Mouse (Mus musculus) cerebellum, adult 2 months (tissue): ENCODE measurements around the gene Tbck. TPM values are rescaled to one million over a fixed set of nuclear protein-coding genes. Genes with fewer than 3 reads are reported as not detected.
A peak's percentile ranks its signal among the peaks of the same experiment; 100 is the strongest.

Experiments used
- DNase-seq, 2 experiments: peaks; one replicate each; pipeline ENCODE4 v3.0.0; 2021
- H3K27ac ChIP-seq: fragments of 200-500 bp; 2 replicates; pipeline ENCODE4 v1.5.1; 2012; ENCODE audit warnings: low read length, control low read depth, inconsistent platforms; ENCODE audit not compliant: insufficient read depth
- H3K27me3 ChIP-seq: fragments of 200-500 bp; 2 replicates; pipeline ENCODE4 v1.6.1; 2012; ENCODE audit warnings: inconsistent platforms, mild to moderate bottlenecking, low read length, moderate library complexity; ENCODE audit not compliant: control insufficient read depth, insufficient read depth
- H3K4me1 ChIP-seq: fragments of 200-500 bp; 2 replicates; pipeline ENCODE4 v1.6.1; 2011; ENCODE audit warnings: low read length; ENCODE audit not compliant: control insufficient read depth, insufficient read depth
- H3K4me3 ChIP-seq: fragments of 200-500 bp; replicated peaks from 2 replicates; pipeline ENCODE3; 2011; ENCODE audit warnings: mild to moderate bottlenecking, low read depth, low read length, control low read depth; ENCODE audit not compliant: insufficient read depth
- CTCF ChIP-seq: fragments of 200-500 bp; IDR thresholded peaks from 2 replicates; pipeline ENCODE4 v1.5.1; 2011; ENCODE audit warnings: low read depth, mild to moderate bottlenecking, control low read depth, low read length, moderate library complexity, borderline replicate concordance; ENCODE audit not compliant: insufficient read depth
- POLR2A ChIP-seq: fragments of 200-500 bp; IDR thresholded peaks from 2 replicates; pipeline ENCODE4 v1.6.1; 2011; ENCODE audit warnings: low read length, control low read depth, borderline replicate concordance; ENCODE audit not compliant: insufficient read depth
- WGBS: fragments of 180-500 bp; shearing (Covaris S2); methylation state at CpG from one replicate; pipeline ENCODE4 v1.1.7; 2018; 5-methylcytosine and 5-hydroxymethylcytosine counted together
- polyA plus RNA-seq: library from polyadenylated mRNA; depleted of rRNA; stranded (reverse); fragments of >200 nt; gene quantifications from 2 replicates; pipeline ENCODE4 v1.2.3, GENCODE M21; 2012

The Tbck gene
- polyA plus RNA-seq, 1 experiment, result 8.6 TPM

DNA sequence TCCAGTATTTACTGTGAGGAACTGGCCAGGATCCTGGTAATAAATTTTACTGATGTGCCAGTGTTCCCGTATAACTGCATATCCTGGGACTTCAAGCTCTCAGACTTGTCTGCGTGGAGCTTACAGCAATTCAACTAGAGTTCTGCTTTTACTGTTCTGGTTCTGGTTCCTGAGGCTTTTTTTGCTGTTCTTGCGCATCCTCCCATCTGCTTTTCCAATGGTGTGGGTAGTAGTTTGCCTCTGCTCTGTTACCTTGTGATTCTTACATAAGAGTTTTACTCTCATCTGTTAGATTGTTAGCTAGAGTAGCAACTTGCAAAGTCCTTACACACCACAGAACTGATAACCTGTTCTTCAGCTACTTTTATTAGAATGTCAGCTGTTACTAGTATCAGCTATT lies 40.4 kb downstream of the Tbck start:
- 96% methylated on average over 3 of the region's 3 CpGs for WGBS
- Histone ChIP-seq H3K4me3 (no peak overlapping the region), H3K27ac (no peak overlapping the region), H3K4me1 (no peaks in the 10 kb centered on the region), H3K27me3 (no peaks in the 10 kb centered on the region)
- TF ChIP-seq POLR2A (no peak), CTCF (no peak)
- DNase-seq, result no peak

DNA sequence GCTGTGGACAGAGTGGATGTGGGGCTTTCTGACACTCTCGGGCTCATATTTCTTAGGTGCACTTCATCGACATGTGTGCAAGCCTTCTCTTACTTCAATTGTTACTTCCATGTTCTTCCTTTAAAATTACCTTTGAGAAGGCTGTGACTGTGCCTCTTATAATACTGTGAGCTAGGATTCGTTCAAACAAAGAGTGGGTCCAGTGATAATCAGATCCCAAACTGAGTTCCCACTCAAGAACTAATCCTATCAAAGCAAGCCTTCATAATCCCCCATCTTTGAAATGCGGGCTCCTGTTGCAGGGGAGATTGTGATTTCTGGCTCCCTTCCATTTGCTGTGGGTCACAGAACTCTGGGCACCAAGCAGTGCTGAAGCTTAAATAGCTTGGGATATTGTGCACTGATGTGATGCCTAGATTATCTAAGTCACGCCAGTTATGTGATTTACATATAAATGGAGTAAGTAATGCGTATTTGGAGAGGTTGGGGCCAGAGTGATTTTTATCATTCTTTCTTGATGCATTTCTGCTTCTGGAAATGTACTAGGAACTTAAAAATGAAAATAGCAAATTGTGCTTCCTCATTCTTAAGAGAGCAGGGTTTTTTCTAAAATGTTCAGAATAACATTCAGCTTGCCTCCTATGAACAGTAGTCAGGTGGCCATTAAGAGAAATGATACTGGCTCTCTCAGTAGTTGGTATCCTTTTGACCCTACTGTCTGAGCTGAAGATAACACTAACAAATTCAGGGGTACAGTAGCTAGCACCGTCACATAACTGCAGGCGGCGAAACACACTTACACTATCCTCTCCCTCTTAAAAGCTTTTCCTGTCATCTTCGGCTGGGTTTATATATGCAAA lies 60.6 kb downstream of the Tbck start:
- TF ChIP-seq POLR2A (no peak), CTCF (no peak)
- WGBS, result 57% methylated on average over 10 of the region's 10 CpGs
- Histone ChIP-seq H3K27me3 (no peaks in the 10 kb centered on the region), H3K4me3 (no peak overlapping the region), H3K4me1 (no peaks in the 10 kb centered on the region), H3K27ac (no peak overlapping the region)
- no peak for DNase-seq

DNA sequence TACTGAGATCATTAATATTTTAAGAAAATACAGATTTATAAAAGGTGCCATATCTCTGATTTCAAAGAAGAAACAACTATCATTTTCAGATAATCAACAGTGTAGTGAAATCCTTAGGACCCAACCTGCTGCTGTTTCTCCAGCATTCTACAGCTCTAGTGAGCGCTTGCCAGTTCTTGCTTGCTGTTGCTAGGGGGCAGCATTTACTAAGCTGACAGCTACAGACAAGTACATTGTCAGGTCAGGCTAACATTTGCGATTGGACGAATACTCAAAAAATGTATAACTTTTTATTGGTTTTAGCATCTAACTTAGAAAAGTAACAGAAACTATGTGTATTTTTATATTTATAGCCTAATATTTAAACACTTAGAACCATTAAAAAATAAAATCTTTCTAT lies 63.1 kb downstream of the Tbck start:
- H3K27me3 ChIP-seq, result no peaks in the 10 kb centered on the region
- TF ChIP-seq POLR2A (no peak), CTCF (peak; percentile 57; the same call in 1 of the 2 replicates)
- H3K4me1 ChIP-seq, result no peaks in the 10 kb centered on the region
- peak in 1 of 2 experiments; percentile 40 for DNase-seq
- no peak overlapping the region for H3K27ac ChIP-seq
- H3K4me3 ChIP-seq, result no peak overlapping the region
- 21% methylated on average over 3 of the region's 3 CpGs for WGBS

DNA sequence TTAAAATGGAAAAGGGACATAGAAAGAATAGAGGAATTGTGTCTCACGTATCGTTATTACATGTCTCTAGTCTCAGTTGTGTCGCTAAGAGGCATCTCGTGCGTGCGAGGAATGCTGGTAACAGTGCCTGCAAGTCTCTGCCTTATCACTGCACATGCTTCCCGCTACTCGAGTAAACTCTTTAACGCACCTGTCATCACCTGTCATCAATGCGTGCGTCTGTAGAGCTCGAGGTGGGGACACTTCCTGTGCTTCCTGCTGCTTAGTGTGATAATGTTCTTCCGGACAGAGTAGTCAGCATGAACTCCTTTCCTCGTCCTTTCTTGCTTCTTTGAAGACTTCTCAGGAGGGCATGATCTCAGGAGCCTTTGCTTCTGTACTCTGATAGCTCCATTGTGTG lies 63.8 kb downstream of the Tbck start:
- TF ChIP-seq CTCF, result no peak
- TF ChIP-seq POLR2A, result no peak
- Histone ChIP-seq H3K27me3 (no peaks in the 10 kb centered on the region), H3K4me1 (no peaks in the 10 kb centered on the region), H3K4me3 (no peak overlapping the region), H3K27ac (no peak overlapping the region)
- DNase-seq, result no peak
- 83% methylated on average over 14 of the region's 14 CpGs for WGBS

DNA sequence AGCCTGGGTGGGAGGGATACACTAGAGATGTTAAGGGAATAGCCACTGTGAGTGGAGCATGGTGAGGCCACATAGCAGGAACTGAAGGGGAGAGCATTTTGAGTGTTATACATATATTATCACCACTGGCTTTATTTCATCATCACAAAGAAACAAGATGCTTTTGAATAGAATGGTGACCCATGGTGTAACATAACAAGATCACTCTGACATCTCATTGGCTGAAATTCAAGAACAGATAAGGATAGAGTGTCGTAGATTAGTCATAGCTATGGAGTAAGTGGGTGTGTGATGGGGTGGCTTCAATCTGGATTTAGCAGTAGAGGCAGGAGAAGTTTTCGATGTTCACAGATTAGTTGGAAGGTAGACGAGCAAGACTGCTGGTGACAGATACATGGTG lies 64.8 kb downstream of the Tbck start:
- 85% methylated on average over 3 of the region's 3 CpGs for WGBS
- DNase-seq, result no peak
- no peaks in the 10 kb centered on the region for H3K27me3 ChIP-seq
- TF ChIP-seq CTCF (no peak), POLR2A (no peak)
- no peak overlapping the region for H3K27ac ChIP-seq
- no peak overlapping the region for H3K4me3 ChIP-seq
- H3K4me1 ChIP-seq, result no peaks in the 10 kb centered on the region

DNA sequence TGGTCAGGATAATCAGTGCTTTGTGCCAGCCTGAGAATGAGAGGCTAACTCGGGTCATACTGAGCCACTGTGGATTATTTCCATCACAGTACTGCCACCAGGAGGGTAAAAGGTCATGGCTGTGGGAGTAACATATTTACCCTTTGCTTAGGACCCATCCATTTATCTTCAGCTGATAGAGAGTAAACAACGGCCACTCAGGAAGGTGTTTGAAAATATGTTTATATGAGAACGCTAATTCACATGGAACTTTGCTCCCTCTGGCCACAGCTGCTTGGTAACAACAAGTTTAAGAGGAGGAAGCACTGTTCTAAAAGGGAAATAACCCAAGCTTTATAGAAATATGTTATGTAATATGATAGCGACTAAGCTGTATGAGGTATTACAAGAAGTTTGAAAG lies 68.8 kb downstream of the Tbck start:
- H3K4me1 ChIP-seq, result no peaks in the 10 kb centered on the region
- TF ChIP-seq POLR2A, result no peak
- no peak for TF ChIP-seq CTCF
- whole genome bisulfite sequencing, result 86% methylated on average over 4 of the region's 4 CpGs
- H3K27me3 ChIP-seq, result no peaks in the 10 kb centered on the region
- H3K4me3 ChIP-seq, result no peak overlapping the region
- no peak overlapping the region for H3K27ac ChIP-seq
- DNase-seq, result no peak

DNA sequence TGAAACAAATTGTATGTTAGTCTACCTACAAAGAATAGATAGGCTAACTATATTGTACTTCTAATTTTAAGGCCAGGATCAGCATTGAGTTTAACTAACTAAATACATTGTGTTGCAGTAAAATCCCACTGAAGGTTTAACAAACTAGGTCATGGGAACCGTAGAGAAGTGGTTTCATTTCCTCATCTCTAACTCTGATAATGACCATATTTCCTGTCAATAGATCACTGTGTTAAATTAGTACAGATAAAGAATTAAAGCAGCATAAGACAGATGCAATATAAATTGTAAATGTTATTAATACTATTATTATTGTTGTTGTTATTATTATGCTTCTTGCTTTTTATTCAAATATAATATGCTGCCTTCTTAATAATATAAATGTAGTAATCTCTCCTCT lies 72.3 kb downstream of the Tbck start:
- 91% methylated on average over 1 of the region's 1 CpGs for WGBS
- no peak for TF ChIP-seq POLR2A
- TF ChIP-seq CTCF, result no peak

DNA sequence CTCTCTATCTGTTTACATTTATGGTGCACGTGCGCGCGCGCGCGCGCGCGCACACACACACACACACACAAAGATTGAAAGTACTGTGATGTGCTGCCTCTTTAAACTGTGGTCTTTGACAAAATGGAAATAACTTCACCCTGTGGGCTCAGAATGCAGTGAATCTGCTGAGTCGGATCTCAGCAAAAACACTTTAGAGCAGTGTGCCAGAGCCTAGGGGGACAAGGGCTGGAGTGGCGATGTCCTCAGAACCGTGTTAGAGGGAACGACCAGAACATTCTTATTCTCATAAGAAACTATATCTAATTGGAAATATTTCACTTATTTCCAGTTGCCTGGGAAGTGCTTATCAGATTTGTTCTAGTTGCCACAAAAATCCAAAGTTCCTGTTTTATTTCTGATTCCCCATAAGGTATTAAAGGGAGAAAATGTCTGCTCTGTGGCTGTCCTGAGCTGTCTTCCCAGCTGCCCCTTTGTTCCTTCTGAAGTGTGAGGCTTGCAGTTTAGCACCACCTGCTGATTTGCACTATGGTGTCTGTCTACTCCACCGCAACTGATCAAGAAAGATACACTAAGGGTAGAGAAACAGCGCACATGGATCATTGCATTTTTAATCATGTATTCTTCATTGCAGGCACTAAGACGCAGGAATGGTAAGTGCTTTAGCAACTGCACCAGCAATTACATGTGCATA lies 82.2 kb downstream of the Tbck start:
- 72% methylated on average over 17 of the region's 17 CpGs for WGBS
- no peak overlapping the region for H3K27ac ChIP-seq
- no peaks in the 10 kb centered on the region for H3K27me3 ChIP-seq
- no peak for DNase-seq
- H3K4me3 ChIP-seq, result no peak overlapping the region
- no peaks in the 10 kb centered on the region for H3K4me1 ChIP-seq
- TF ChIP-seq CTCF (no peak), POLR2A (no peak)

More for the DNA sequence above, 72.3 kb downstream of the Tbck start:
- no peak for DNase-seq
- Histone ChIP-seq H3K4me1 (no peaks in the 10 kb centered on the region), H3K27me3 (no peaks in the 10 kb centered on the region), H3K4me3 (no peak overlapping the region), H3K27ac (no peak overlapping the region)

DNA sequence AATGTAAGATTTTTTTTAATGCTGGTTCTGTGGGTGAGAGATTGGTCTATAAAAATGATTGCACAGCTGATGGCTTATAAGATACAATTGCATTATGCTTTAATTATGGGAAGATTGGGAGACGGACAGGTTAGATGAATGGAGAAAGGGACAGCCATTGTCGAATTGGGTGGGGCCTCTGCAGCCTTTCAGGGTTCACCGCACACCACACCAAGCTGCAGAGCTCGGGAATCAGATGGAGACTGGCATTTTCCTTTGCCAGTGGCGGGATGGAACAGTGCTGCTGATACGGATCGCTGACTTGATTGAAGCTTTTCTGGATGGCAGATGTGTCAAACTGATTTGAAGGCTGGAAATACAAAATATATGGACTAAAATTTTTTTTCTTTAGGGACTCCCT lies 88.1 kb downstream of the Tbck start:
- no peak overlapping the region for H3K27ac ChIP-seq
- no peak for DNase-seq
- H3K27me3 ChIP-seq, result no peaks in the 10 kb centered on the region
- WGBS, result 36% methylated on average over 7 of the region's 7 CpGs
- H3K4me1 ChIP-seq, result no peaks in the 10 kb centered on the region
- no peak overlapping the region for H3K4me3 ChIP-seq
- TF ChIP-seq CTCF (no peak), POLR2A (no peak)
